Mouse (Mus musculus): ENCODE data around the gene Usp29.
"Not testable (repeated sequence)": the region's sequence is repeated elsewhere in the genome, so short reads cannot be mapped to it uniquely, and the experiment has no call there.

The Usp29 gene

GRCm38 (mm10) chr7:6874448-6874847 is 144.1 kb downstream of the Usp29 start:
- no peak for DNase-seq (ENCODE audit: low read depth)

GRCm38 (mm10) chr7:6878202-6878601 is 147.8 kb downstream of the Usp29 start:
- DNase-seq (ENCODE audit: low read depth), result no peak

GRCm38 (mm10) chr7:6878849-6879248 is 148.5 kb downstream of the Usp29 start:
- DNase-seq (ENCODE audit: low read depth), result not testable (repeated sequence)

- no peak for DNase-seq (ENCODE audit: low read depth)
Measured at GRCm38 (mm10) chr7:6879512-6880164, 149.3 kb downstream of the Usp29 start.

- DNase-seq (ENCODE audit: low read depth), result not testable (repeated sequence)
Measured at GRCm38 (mm10) chr7:6880918-6881317, 150.5 kb downstream of the Usp29 start.

GRCm38 (mm10) chr7:6881473-6882046 is 151.2 kb downstream of the Usp29 start:
- DNase-seq (ENCODE audit: low read depth), result no peak

- no peak for DNase-seq (ENCODE audit: low read depth)
Measured at GRCm38 (mm10) chr7:6883376-6884147, 153.2 kb downstream of the Usp29 start.

- DNase-seq (ENCODE audit: low read depth), result no peak
Measured at GRCm38 (mm10) chr7:6885416-6885815, 155.0 kb downstream of the Usp29 start.

GRCm38 (mm10) chr7:6886896-6887295 is 156.5 kb downstream of the Usp29 start:
- DNase-seq (ENCODE audit: low read depth), result no peak

GRCm38 (mm10) chr7:6889871-6890270 is 159.5 kb downstream of the Usp29 start:
- no peak for DNase-seq (ENCODE audit: low read depth)

- DNase-seq (ENCODE audit: low read depth), result no peak
Measured at GRCm38 (mm10) chr7:6891206-6891605, 160.8 kb downstream of the Usp29 start.

- DNase-seq (ENCODE audit: low read depth), result not testable (repeated sequence)
Measured at GRCm38 (mm10) chr7:6897021-6897420, 166.6 kb downstream of the Usp29 start.

- no peak for DNase-seq (ENCODE audit: low read depth)
Measured at GRCm38 (mm10) chr7:6900672-6901071, 170.3 kb downstream of the Usp29 start.

GRCm38 (mm10) chr7:6903489-6903888 is 173.1 kb downstream of the Usp29 start:
- no peak for DNase-seq (ENCODE audit: low read depth)

- no peak for DNase-seq (ENCODE audit: low read depth)
Measured at GRCm38 (mm10) chr7:6910527-6910926, 180.1 kb downstream of the Usp29 start.

GRCm38 (mm10) chr7:6911731-6912130 is 181.4 kb downstream of the Usp29 start:
- no peak for DNase-seq (ENCODE audit: low read depth)

GRCm38 (mm10) chr7:6913439-6914380 is 183.3 kb downstream of the Usp29 start:
- DNase-seq (ENCODE audit: low read depth), result no peak

GRCm38 (mm10) chr7:6917126-6917525 is 186.7 kb downstream of the Usp29 start:
- DNase-seq (ENCODE audit: low read depth), result no peak

- DNase-seq (ENCODE audit: low read depth), result peak; percentile 43
Measured at GRCm38 (mm10) chr7:6918267-6918666, 187.9 kb downstream of the Usp29 start.

GRCm38 (mm10) chr7:6919131-6919870 is 188.9 kb downstream of the Usp29 start:
- DNase-seq (ENCODE audit: low read depth), result no peak

GRCm38 (mm10) chr7:6923515-6923914 is 193.1 kb downstream of the Usp29 start:
- no peak for DNase-seq (ENCODE audit: low read depth)
